Mouse (Mus musculus): ENCODE data around the gene Itln1.

- TF ChIP-seq USF1 (IDR thresholded peaks at IDR 0.05; ENCODE audit: low read depth) (no peak), MYOD1 (IDR thresholded peaks at IDR 0.05; ENCODE audit: control insufficient read depth in 1 of 3, insufficient read length in 2 of 3, low read depth in 2 of 3) (no peak), MAX (IDR thresholded peaks at IDR 0.05; ENCODE audit: low read depth) (no peak), TCF12 (IDR thresholded peaks at IDR 0.05; ENCODE audit: insufficient read depth, poor library complexity, severe bottlenecking) (no peak), TCF3 (IDR thresholded peaks at IDR 0.05; ENCODE audit: insufficient read length, low read depth) (no peak), POLR2A (IDR thresholded peaks at IDR 0.05; ENCODE audit: insufficient read length, low read depth) (no peak), POLR2AphosphoS2 (IDR thresholded peaks at IDR 0.05; ENCODE audit: insufficient read length, low read depth) (no peak)
These were observed 61.0 kb downstream of the Itln1 start for GRCm38 (mm10) chr1:171473920-171474640.

Data from myocyte (in vitro differentiated cells).